Mouse (Mus musculus): Measurements from ENCODE around the gene Mob1a.

DNA sequence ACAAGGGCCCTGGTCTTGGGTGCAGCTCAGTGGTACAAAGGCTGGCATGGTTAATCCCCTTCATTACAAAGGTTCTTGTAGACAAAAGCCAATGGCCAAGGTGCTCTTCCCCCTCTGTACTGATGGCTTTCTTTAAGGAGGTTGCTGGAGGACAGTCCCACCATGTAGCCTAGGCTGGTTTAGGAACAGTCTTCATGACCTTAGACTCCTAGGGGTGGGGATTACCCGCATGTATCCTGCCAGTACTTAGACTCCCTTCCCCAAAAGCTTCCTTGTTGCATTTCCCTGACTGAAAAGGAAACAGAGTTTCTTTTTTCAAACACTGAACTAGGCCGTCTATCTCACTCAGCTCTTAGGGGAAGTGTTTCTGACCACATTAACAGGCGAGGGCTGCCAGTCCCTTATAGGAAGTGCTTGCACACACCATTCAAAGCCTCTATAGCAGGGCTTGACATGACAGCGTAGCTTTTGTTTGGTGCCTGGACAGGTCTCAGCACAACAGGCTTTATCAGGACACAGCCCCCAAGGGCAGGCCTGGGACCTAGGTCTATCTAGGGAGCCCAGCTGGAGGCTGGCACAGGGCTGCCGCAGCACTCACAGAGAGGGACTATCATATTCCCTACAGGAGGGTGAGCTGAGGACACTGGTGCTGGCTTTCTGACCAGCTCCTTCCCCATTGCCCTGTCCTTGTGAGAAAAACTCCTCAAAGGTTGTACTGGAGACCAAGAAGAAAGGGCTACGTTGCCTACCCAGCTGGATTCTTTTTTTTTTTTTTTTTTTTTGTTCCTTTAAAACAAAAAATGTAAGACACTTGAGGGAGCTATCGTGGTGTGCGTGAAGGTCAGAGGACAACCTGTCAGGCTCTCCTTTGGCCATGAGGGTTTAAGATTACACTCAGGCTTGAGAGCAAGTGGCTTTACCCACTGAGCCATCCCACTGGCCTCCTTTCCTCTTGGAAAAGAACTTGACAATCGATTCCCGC, 56.0 kb downstream of the Mob1a start:
- no peak for TF ChIP-seq POLR2A (IDR thresholded peaks at IDR 0.05; ENCODE audit: borderline replicate concordance, extremely low read depth, low read depth, low read length)
- no peak for TF ChIP-seq CTCF (IDR thresholded peaks at IDR 0.05; ENCODE audit: insufficient read depth, low read length)

Measured in lung, adult 2 months (tissue).